In the genomic region with DNA sequence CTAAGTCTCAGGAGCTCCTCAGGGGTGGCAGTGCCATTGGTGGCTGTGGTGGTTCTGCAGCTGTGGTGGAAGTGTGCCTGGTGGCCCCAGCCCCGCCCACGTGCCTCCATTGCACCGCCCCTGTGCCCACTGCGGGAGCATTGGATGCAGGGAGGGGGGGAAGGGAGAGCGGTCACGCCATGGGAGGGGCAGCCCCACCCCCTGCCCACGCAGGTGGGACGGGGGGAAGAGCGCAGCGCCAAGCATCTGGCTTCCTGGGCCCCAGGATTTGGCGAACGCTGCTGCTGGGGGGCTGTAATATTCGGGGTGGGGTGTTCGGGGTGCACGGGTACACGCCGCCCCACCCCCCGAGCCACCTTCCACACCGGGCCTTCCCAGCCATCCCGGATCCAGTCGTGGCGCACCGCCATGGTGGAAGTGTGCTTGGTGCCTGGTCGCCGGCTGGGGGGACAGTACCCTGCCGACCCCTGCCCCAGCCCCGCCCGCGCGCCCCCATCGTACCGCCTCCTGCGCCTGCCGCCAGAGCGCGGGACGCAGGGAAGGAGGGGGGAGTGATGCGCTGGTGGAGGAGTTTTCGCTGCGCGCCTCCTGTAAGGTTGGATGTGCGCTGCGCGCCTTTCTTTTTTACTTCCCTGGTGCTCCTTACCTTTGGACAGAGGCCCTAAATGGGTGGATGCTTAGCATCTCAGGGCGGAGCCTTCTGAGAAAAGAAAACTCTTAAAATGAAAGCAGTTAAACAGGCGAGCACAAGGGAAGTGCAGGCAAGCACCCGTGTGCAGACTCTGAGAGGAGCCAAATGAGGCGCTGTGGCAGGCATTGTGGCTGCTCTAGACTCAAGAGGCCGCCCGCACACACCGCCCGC, we compare ENCODE assay signal across 9 mouse cellular contexts. TPM values are rescaled to one million over a fixed set of nuclear protein-coding genes. Genes with fewer than 3 reads are reported as not detected.
DNase-seq lines count a peak whose midpoint lies in the region; ATAC-seq and TF ChIP-seq lines count a peak whose summit lies in the region.
"Had no signal": no experiment of that assay in that cellular context is flagged by ENCODE, and none has a peak within 500 bp of the region (broad histone marks: within the 10 kb centered on the region; RNA-seq: fewer than 3 reads in every experiment).

No protein-coding gene starts in this region.

- peak overlapping the region; percentile 78 for H3K9ac ChIP-seq in forebrain, embryonic 13.5 days

- no peak for TF ChIP-seq CTCF in bone marrow, adult 2 months (IDR thresholded peaks at IDR 0.05; ENCODE audit: control insufficient read depth, insufficient read depth, low read length)

- no peaks in the 10 kb centered on the region for H3K27me3 ChIP-seq in forebrain, embryonic 13.5 days
- H3K27me3 ChIP-seq in splenic B cell, adult 2 months (ENCODE audit: control insufficient read depth, insufficient read depth, low read length, poor library complexity, severe bottlenecking) = no peaks in the 10 kb centered on the region

- no peak for TF ChIP-seq POLR2A in bone marrow, adult 2 months (IDR thresholded peaks at IDR 0.05; ENCODE audit: borderline replicate concordance, control insufficient read depth, low read depth, low read length)

- no peak overlapping the region; the same call in 1 of the 2 replicates for H3K27ac ChIP-seq in bone marrow, adult 2 months (ENCODE audit: control insufficient read depth, insufficient read depth, low read depth, low read length, poor library complexity)
- peak overlapping the region; percentile 85 for H3K27ac ChIP-seq in forebrain, embryonic 13.5 days

- ATAC-seq in forebrain, embryonic 13.5 days = peak; percentile 95
- ATAC-seq in megakaryocyte-erythroid progenitor cell, adult 5-6 weeks (replicated peaks; ENCODE audit: low FRiP score, low TSS enrichment, poor library complexity, severe bottlenecking) = peak; percentile 98

- H3K36me3 ChIP-seq in forebrain, embryonic 13.5 days (ENCODE audit: poor library complexity, severe bottlenecking) = no peaks in the 10 kb centered on the region
- H3K36me3 ChIP-seq in splenic B cell, adult 2 months (ENCODE audit: control insufficient read depth, insufficient read depth, low read length, poor library complexity, severe bottlenecking) = no peaks in the 10 kb centered on the region

- peak overlapping the region; percentile 38 for H3K4me3 ChIP-seq in bone marrow, adult 2 months (replicated peaks; ENCODE audit: control insufficient read depth, low read depth, low read length)
- H3K4me3 ChIP-seq in forebrain, embryonic 13.5 days = peak overlapping the region; percentile 63

- peak overlapping the region; percentile 75 for H3K4me2 ChIP-seq in forebrain, embryonic 13.5 days

- H3K4me1 ChIP-seq in bone marrow, adult 2 months (ENCODE audit: control insufficient read depth, insufficient read depth, low read length) = no peaks in the 10 kb centered on the region
- H3K4me1 ChIP-seq in forebrain, embryonic 13.5 days = peaks cover 3% of the 10 kb centered on the region; the same call in 1 of the 2 replicates

- DNase-seq in right cerebral cortex, adult 18-20 months = peak; percentile 27
- DNase-seq in right cerebral cortex, postnatal 36 days (ENCODE audit: low spot score in 2 of 2) = no peak
- DNase-seq in kidney, postnatal 10 days = peak; percentile 40
- peak; percentile 63 for DNase-seq in splenic B cell, adult 2 months (ENCODE audit: low read depth, low spot score)
- no peak for DNase-seq in frontal cortex, postnatal 10 days (ENCODE audit: low spot score in 2 of 2)

- 4% methylated on average over 52 of the region's 52 CpGs for WGBS in bone marrow, adult 2 months
- 2% methylated on average over 45 of the region's 52 CpGs for WGBS in forebrain, embryonic 13.5 days

- H3K9me3 ChIP-seq in forebrain, embryonic 13.5 days (replicated peaks) = no peaks in the 10 kb centered on the region

RNA-seq across cellular contexts. Expression of a gene that starts 31.4 kb away (rescaled TPM):
- not detected in 2 replicates for polyA plus RNA-seq in bone marrow, adult 2 months (2011; ENCODE audit: insufficient read depth, insufficient read length, low replicate concordance, missing spikeins)
- not detected in 2 replicates for polyA plus RNA-seq in forebrain, embryonic 13.5 days (2015; fragmentation: Nextera tagmentation; extraction: Ambion mirVana)
- not detected in 2 replicates for total RNA-seq in megakaryocyte-erythroid progenitor cell, adult 5-6 weeks (2014; fragmentation: Nextera tagmentation)
- not detected in 2 replicates for total RNA-seq in megakaryocyte-erythroid progenitor cell, adult 5-6 weeks (2017)
- total RNA-seq: left cerebral cortex, postnatal 36 days had no signal

Comparison
In these comparisons a context has a peak if more than half of its experiments do, and no peak if none do; other contexts are left out.
1. DNase-seq: peak in right cerebral cortex, adult 18-20 months (single experiment), kidney, postnatal 10 days (single experiment) and splenic B cell, adult 2 months (single experiment); none in right cerebral cortex, postnatal 36 days (0 of 2) and frontal cortex, postnatal 10 days (0 of 2).